Mouse (Mus musculus): ENCODE results near the gene Zfp605. TPM values are rescaled to one million over a fixed set of nuclear protein-coding genes. Genes with fewer than 3 reads are reported as not detected.
"Not testable (repeated sequence)": the region's sequence is repeated elsewhere in the genome, so short reads cannot be mapped to it uniquely, and the experiment has no call there.

The Zfp605 gene
- polyA plus RNA-seq, 1 experiment from 2014 or later, result 4.4 TPM

DNA sequence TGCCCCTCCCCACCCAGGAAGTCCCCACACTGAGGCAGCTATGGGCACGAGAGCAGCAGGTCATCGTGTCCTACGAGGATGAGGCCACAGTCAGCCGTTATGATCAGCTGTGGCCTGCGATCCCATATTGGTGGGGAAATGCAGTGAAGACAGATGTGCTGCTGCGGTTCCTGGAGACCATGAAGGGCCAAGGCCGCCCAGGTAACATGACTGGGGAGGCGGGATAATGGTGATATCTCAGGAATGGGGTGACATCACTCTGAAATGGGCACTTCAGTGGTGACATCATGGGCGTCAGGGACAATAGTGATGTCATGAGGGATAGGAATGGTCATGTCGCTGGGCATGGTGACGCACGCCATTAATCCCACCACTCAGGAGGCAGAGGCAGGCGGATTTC is 7.5 kb upstream of the Zfp605 start:
- H3K4me1 ChIP-seq, result peaks cover 46% of the 10 kb centered on the region

DNA sequence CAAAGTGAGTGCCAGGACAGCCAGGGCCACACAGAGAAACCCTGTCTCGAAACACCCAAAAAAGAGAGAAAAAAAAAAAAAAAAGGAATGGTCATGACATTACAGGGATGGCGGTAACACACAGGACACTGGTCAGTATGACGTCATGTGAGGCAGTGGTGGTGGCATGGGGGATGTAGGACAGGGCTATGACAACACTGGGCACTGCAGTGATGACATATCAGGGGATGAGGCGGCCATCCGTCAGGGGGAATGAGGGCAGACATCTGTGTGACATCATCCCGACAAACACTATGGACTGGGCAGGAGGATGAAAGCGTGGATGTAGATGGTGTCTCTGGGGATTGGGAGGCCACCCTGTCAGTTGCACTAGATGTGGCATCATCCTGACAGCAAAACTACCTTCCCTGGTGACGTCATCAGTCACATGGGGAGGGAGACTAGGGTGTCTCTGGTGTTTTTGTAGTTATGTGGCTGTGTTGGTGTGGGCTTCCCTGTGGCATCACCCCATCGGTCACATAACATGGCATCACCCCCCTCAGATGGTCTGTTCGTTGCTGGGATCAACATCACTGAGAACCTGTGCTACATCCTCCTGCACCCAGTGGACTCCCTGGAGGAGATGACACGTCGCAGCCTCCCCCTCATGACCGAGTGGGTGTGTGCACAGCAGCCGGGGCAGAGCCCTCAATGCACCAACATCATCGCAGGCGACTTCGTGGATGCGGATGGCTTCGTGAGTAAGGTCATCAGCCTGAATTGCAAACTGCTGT is 6.9 kb upstream of the Zfp605 start:
- Histone ChIP-seq H3K36me3 (peaks cover 49% of the 10 kb centered on the region), H3K4me3 (no peak overlapping the region), H3K9me3 (replicated peaks) (no peaks in the 10 kb centered on the region), H3K4me1 (peaks cover 46% of the 10 kb centered on the region), H3K27ac (no peak overlapping the region), H3K27me3 (ENCODE audit: low read depth, poor library complexity, severe bottlenecking) (peaks cover 21% of the 10 kb centered on the region)
- WGBS, result 93% methylated on average over 19 of the region's 19 CpGs
- no peak for DNase-seq (ENCODE audit: low spot score)

More for the DNA sequence above, 7.5 kb upstream of the Zfp605 start:
- DNase-seq (ENCODE audit: low spot score), result no peak
- Histone ChIP-seq H3K27ac (no peak overlapping the region), H3K4me3 (no peak overlapping the region), H3K36me3 (peaks cover 49% of the 10 kb centered on the region), H3K9me3 (replicated peaks) (no peaks in the 10 kb centered on the region), H3K27me3 (ENCODE audit: low read depth, poor library complexity, severe bottlenecking) (peaks cover 21% of the 10 kb centered on the region)
- whole genome bisulfite sequencing, result 90% methylated on average over 13 of the region's 13 CpGs

DNA sequence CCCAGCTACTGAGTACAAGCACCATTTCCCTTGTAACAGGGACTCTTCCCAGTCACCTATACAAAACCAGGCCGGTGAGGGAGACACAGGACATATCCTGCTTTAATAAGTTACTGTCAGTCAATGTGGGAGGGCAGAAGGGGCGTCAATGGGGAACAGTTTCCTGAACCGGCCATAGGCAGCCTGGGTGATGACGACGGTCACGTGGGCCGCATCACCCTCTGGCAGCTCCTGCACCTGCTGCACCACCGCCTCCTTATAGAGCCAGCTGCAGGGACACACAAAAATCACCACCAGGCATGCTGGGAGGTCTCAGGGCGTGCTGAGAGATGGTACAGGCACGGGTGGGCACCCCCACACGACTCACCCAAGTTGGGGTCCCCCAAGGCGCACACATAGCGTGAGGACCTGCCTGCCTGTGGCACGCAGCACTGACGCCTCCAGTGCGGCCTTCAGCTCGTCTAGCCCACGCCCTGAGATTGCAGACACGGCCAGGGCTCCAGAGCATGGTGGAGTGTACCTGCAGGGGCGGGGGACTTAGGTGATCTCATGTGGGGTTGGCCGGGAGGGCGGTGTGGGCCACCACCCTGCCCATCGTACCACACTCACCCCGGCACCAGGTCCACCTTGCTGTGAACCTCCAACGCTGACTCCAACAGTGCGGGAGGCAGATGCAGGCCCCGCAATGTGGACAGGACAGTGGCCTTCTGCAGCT is 5.8 kb upstream of the Zfp605 start:
- Histone ChIP-seq H3K27ac (no peak overlapping the region), H3K27me3 (ENCODE audit: low read depth, poor library complexity, severe bottlenecking) (peaks cover 21% of the 10 kb centered on the region), H3K36me3 (peaks cover 49% of the 10 kb centered on the region), H3K9me3 (replicated peaks) (no peaks in the 10 kb centered on the region), H3K4me1 (peaks cover 45% of the 10 kb centered on the region), H3K4me3 (no peak overlapping the region)
- 96% methylated on average over 27 of the region's 27 CpGs for WGBS
- no peak for DNase-seq (ENCODE audit: low spot score)

DNA sequence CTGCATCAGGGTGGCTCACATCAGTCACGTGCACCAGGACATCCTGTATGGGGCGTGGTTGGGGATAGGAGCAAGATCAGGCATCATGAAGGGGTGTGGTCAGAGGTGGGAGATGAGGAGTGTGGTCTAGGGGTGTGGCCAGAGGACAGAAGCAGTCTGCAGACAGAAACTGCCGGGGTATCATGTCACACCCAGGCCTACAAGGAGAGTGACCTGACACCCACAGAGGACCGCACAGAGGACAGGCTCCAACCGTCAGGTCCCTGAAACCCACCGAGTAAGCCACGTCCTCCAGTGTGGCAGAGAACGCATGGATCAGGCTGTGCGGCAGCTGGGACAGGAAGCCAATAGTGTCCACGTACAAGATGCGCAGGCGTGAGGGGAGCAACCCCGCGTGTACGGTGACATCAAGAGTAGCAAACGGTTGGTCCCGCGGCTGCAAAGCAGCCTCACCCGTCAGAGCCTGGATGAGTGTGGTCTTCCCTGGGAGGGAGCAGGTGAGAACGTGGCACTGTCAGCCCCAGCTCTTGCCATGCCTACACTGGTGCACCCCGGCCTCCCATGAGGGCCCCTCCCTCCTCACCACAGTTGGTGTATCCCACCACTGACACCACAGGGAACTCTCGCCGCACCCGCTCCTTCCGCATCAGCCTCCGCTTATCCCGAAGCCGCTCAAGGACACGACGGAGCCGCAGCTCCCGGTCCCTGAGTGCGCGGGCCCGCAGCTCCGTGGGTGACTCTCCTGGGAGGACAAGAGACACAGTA is 5.1 kb upstream of the Zfp605 start:
- peaks cover 37% of the 10 kb centered on the region for H3K4me1 ChIP-seq
- no peak overlapping the region for H3K4me3 ChIP-seq
- no peak overlapping the region for H3K27ac ChIP-seq
- H3K9me3 ChIP-seq (replicated peaks), result no peaks in the 10 kb centered on the region
- WGBS, result 95% methylated on average over 36 of the region's 36 CpGs
- H3K27me3 ChIP-seq (ENCODE audit: low read depth, poor library complexity, severe bottlenecking), result peaks cover 21% of the 10 kb centered on the region
- H3K36me3 ChIP-seq, result peaks cover 49% of the 10 kb centered on the region
- no peak for DNase-seq (ENCODE audit: low spot score)

GRCm38 (mm10) chr5:110106140-110106871 is 3.6 kb upstream of the Zfp605 start:
- WGBS, result 94% methylated on average over 26 of the region's 26 CpGs
- H3K27ac ChIP-seq, result peak overlapping the region; percentile 98; the same call in 1 of the 2 replicates
- peaks cover 7% of the 10 kb centered on the region for H3K27me3 ChIP-seq (ENCODE audit: low read depth, poor library complexity, severe bottlenecking)
- peak overlapping the region; percentile 93 for H3K4me3 ChIP-seq
- DNase-seq (ENCODE audit: low spot score), result no peak
- H3K36me3 ChIP-seq, result peaks cover 49% of the 10 kb centered on the region
- peaks cover 29% of the 10 kb centered on the region for H3K4me1 ChIP-seq
- no peaks in the 10 kb centered on the region for H3K9me3 ChIP-seq (replicated peaks)

GRCm38 (mm10) chr5:110106901-110107564 is 2.9 kb upstream of the Zfp605 start:
- DNase-seq (ENCODE audit: low spot score), result no peak
- Histone ChIP-seq H3K9me3 (replicated peaks) (no peaks in the 10 kb centered on the region), H3K4me3 (peak overlapping the region; percentile 93), H3K4me1 (peaks cover 22% of the 10 kb centered on the region), H3K27me3 (ENCODE audit: low read depth, poor library complexity, severe bottlenecking) (no peaks in the 10 kb centered on the region), H3K27ac (peak overlapping the region; percentile 98), H3K36me3 (peaks cover 53% of the 10 kb centered on the region)
- WGBS, result 16% methylated on average over 41 of the region's 41 CpGs

DNA sequence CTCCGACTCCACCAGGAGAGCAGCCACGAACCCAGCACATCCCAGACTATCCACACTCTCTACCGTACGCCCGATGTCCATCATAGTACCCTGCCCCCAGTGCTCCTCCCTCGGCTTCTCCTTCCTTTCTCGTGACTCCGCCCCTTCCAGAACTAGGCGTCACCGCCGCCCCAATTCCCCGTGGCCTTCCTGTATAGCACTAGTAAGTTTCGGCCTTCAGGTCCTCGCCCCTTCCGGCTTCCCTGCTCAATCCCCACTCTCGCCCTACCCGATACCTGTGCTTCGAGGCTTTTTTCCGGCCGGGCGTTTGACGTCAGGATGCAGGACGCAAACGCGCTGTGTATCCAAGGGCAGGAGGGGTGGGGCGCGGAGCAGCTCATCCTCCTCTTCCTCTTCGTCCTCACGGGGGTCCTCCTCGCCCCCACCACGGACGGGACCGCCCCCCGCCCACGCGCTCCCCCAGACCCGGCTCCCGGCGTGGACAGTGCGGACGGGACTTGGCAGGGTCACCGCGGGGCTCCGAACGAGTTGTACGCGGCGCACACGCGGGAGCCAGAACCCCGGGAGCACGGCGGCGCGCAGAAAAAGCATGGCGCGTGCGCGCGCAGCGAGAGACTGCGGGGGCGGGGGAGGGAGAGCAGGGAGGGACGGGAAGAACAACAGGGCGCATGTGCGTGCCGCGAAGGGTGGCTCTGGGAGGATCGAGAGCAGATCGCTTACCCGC is 2.1 kb upstream of the Zfp605 start, which contains the start of gene Gtpbp6:
TSS of gene Gtpbp6 (minus strand) at position 617 of the 724 bp plus-strand sequence.
- Histone ChIP-seq H3K4me3 (peak within 1 kb of the TSS; percentile 93), H3K36me3 (peaks cover 51% of the 10 kb centered on the region), H3K4me1 (peaks cover 20% of the 10 kb centered on the region), H3K9me3 (replicated peaks) (no peaks in the 10 kb centered on the region), H3K27ac (peak within 1 kb of the TSS; percentile 98), H3K27me3 (ENCODE audit: low read depth, poor library complexity, severe bottlenecking) (no peaks in the 10 kb centered on the region)
- DNase-seq (ENCODE audit: low spot score), result peak; percentile 96
- WGBS, result under 1% methylated on average over 71 of the region's 71 CpGs

DNA sequence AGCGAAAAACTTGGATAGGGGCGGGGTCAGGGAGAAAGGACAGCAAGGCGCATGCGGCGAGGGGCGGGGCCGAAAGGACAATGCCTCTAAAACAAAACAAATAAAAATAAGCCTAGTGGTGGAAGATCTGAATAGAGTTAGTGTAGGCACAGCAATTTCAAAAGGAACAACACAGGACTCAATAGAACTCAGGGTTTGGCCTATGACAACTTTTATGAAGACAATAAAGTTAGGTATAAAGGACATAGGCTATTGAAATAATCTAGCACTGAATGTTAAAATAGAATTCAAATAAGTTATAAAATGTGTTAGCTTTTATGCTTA is 1.6 kb upstream of the Zfp605 start:
- WGBS, result 1% methylated on average over 7 of the region's 7 CpGs
- DNase-seq (ENCODE audit: low spot score), result no peak
- H3K27me3 ChIP-seq (ENCODE audit: low read depth, poor library complexity, severe bottlenecking), result no peaks in the 10 kb centered on the region
- H3K4me1 ChIP-seq, result peaks cover 20% of the 10 kb centered on the region
- peaks cover 51% of the 10 kb centered on the region for H3K36me3 ChIP-seq
- H3K4me3 ChIP-seq, result peak overlapping the region; percentile 93
- H3K27ac ChIP-seq, result peak overlapping the region; percentile 98
- no peaks in the 10 kb centered on the region for H3K9me3 ChIP-seq (replicated peaks)

DNA sequence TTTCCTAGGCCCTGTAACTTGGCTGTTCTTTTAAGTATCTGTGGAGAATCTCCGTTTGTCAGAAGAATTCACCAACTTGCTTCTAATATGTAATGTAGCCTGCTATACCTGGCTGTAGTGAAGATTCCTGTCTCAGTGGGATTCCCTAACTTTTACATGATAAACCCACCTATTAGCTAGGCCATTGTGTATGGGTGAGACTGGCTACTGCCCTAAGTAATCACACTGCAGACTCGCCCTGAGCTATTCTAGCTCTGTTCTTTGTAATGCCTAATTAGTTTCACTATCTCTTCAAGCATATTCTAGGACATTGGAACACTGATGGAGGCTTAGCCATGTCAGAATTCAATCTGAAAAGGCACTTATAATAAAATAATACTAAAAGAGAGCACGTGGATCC is 12.5 kb downstream of the Zfp605 start:
- not testable (repeated sequence) for H3K4me1 ChIP-seq; DNase-seq (ENCODE audit: low spot score); H3K4me3 ChIP-seq; H3K27me3 ChIP-seq (ENCODE audit: low read depth, poor library complexity, severe bottlenecking); H3K27ac ChIP-seq; H3K9me3 ChIP-seq (replicated peaks)
- 84% methylated on average over 3 of the region's 3 CpGs for WGBS
- peaks cover 59% of the 10 kb centered on the region for H3K36me3 ChIP-seq

GRCm38 (mm10) chr5:110135293-110136086 is 25.6 kb downstream of the Zfp605 start, which contains the start of gene Chfr:
Gene Chfr, plus strand, starts transcription at chr5:110135842.
- WGBS, result 4% methylated on average over 46 of the region's 46 CpGs
- no peaks in the 10 kb centered on the region for H3K27me3 ChIP-seq (ENCODE audit: low read depth, poor library complexity, severe bottlenecking)
- peak within 1 kb of the TSS; percentile 75 for H3K27ac ChIP-seq
- H3K4me1 ChIP-seq, result peaks cover 7% of the 10 kb centered on the region
- peaks cover 16% of the 10 kb centered on the region for H3K36me3 ChIP-seq
- DNase-seq (ENCODE audit: low spot score), result peak; percentile 99
- no peaks in the 10 kb centered on the region for H3K9me3 ChIP-seq (replicated peaks)
- peak within 1 kb of the TSS; percentile 70 for H3K4me3 ChIP-seq

- Histone ChIP-seq H3K36me3 (peaks cover 18% of the 10 kb centered on the region), H3K4me1 (peaks cover 7% of the 10 kb centered on the region), H3K9me3 (replicated peaks) (no peaks in the 10 kb centered on the region), H3K27me3 (ENCODE audit: low read depth, poor library complexity, severe bottlenecking) (no peaks in the 10 kb centered on the region), H3K27ac (peak overlapping the region; percentile 75), H3K4me3 (peak overlapping the region; percentile 70)
- WGBS, result 7% methylated on average over 18 of the region's 18 CpGs
- no peak for DNase-seq (ENCODE audit: low spot score)
These were observed 26.2 kb downstream of the Zfp605 start for GRCm38 (mm10) chr5:110136087-110136464.

Data from limb, embryonic 10.5 days (tissue).